Mouse (Mus musculus): ENCODE measurements at regions not wholly inside any gene's neighbourhood (a gene's known extent, or its start where the extent isn't known, plus 50 kb on each side); places are given as distances from the start of the nearest gene placed in this dataset.

DNA sequence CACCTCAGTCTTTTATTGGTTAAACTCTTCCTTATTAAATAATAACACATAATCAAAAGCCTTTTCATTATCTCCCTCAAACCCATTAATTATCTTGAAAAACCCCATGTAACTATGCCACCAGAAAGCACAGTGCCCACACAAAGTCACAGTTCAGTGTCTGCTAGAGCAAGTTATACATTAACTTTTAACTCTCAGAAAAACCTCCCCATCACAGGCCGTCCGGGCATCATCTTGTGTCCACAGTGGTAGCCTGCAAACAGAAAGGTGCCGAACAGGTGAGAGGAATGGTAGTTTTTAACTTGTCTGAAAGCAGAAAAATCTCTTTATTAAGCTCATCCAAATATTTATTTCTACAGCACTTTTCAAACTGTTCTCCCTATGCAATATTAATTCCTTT, 96.0 kb downstream of the Naa11 start:
- 72% methylated on average over 3 of the region's 3 CpGs for WGBS (ENCODE audit: insufficient replicate concordance)

DNA sequence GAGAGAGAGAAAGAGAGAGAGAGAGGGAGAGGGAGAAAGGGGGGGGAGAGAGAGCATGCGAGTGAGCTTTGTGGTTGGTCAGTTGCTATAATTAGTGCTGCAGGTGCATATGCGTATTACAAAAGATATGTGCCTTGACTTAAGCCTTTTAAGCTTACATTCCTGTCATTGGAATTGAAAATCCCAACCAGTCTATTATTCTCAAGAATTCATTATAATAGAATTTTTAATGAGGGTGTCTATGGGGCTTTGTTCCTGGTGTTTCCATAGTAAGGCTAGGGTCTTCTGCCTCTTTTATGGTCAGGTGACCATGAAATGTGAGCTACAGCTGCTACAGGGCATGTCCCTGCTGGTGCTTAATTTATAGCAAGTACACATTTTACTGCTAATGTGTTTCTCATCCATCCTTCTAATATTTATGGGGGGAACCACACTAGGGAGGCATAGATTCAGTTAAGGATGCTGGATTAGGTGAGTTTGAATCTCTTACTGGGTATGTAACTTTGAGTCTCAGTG, 102.0 kb downstream of the Naa11 start:
- TF ChIP-seq EP300 (IDR thresholded peaks at IDR 0.05; ENCODE audit: low read depth) (no peak), CTCF (IDR thresholded peaks at IDR 0.05; ENCODE audit: low read depth) (no peak)
- 34% methylated on average over 2 of the region's 2 CpGs for WGBS (ENCODE audit: insufficient replicate concordance)

More for the DNA sequence above, 96.0 kb downstream of the Naa11 start:
- no peak overlapping the region for H3K27ac ChIP-seq
- no peaks in the 10 kb centered on the region for H3K36me3 ChIP-seq (replicated peaks; ENCODE audit: control insufficient read depth, insufficient read depth, low read depth)
- H3K27me3 ChIP-seq (ENCODE audit: control insufficient read depth, insufficient read depth, low read length), result no peaks in the 10 kb centered on the region
- H3K4me2 ChIP-seq (ENCODE audit: low read depth), result no peak overlapping the region
- DNase-seq (ENCODE audit: low read depth in 3 of 3, low spot score in 3 of 3), result no peak
- H3K4me3 ChIP-seq (ENCODE audit: insufficient read depth in 1 of 2, low read depth in 2 of 2, low read length in 2 of 2), result no peak overlapping the region
- H3K4me1 ChIP-seq (replicated peaks; ENCODE audit: control insufficient read depth in 2 of 2, insufficient read depth in 2 of 2, low read length in 1 of 2), result peaks cover 0 to 2% of the 10 kb centered on the region in 2 experiments; a peak in 2 of 4 replicates
- H3K9ac ChIP-seq (replicated peaks), result no peak overlapping the region
- H3K9me3 ChIP-seq (ENCODE audit: control insufficient read depth, low read length), result no peaks in the 10 kb centered on the region
- no peak for ATAC-seq (ENCODE audit: insufficient read depth)
- no peak for TF ChIP-seq CTCF (IDR thresholded peaks at IDR 0.05; ENCODE audit: low read depth)
- TF ChIP-seq EP300 (IDR thresholded peaks at IDR 0.05; ENCODE audit: low read depth), result no peak

DNA sequence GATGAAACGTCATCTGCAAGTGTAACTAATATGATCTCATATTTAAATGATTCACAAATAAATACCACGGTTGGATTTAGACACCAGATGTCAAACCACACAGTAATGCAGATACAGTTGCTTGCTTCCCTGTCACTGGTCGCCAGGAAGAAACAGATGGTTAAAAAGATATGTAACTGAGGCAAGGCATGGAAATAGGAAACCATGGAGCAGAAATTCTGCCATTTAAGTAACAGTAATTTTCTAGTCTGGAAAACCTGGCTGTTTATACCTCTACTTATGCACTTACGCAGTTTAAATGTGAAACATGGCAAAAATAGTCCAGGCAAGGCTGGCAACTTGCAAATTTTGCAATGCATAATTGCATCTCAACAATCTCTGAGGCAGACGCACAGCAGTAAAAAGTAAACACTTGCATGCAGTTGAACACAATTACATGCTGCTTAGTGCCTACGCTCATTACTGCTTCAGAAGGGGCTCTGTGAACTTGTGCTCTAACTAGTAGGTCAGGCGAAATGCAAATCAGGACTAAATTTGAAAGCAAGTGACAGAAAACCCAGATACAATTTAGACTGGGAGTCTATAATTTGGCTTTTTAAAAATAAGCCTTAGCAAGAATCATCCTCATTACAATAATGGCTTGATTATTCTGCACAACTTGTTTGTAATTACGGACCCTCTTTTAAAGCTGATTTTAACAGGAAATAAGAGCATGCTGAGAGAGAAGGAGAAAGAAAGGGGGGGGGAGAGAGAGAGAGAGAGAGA, 102.6 kb downstream of the Naa11 start:
- Histone ChIP-seq H3K4me3 (ENCODE audit: insufficient read depth in 1 of 2, low read depth in 2 of 2, low read length in 2 of 2) (no peak overlapping the region), H3K27ac (no peak overlapping the region), H3K36me3 (replicated peaks; ENCODE audit: control insufficient read depth, insufficient read depth, low read depth) (no peaks in the 10 kb centered on the region), H3K27me3 (ENCODE audit: control insufficient read depth, insufficient read depth, low read length) (no peaks in the 10 kb centered on the region), H3K4me2 (ENCODE audit: low read depth) (no peak overlapping the region), H3K9me3 (ENCODE audit: control insufficient read depth, low read length) (no peaks in the 10 kb centered on the region), H3K9ac (replicated peaks) (no peak overlapping the region), H3K4me1 (replicated peaks; ENCODE audit: control insufficient read depth in 2 of 2, insufficient read depth in 2 of 2, low read length in 1 of 2) (no peaks in the 10 kb centered on the region)
- ATAC-seq (ENCODE audit: insufficient read depth), result no peak
- DNase-seq (ENCODE audit: low read depth in 3 of 3, low spot score in 3 of 3), result no peak
- no peak for TF ChIP-seq EP300 (IDR thresholded peaks at IDR 0.05; ENCODE audit: low read depth)
- no peak for TF ChIP-seq CTCF (IDR thresholded peaks at IDR 0.05; ENCODE audit: low read depth)
- WGBS (ENCODE audit: insufficient replicate concordance), result 48% methylated on average over 8 of the region's 8 CpGs

More for the DNA sequence above, 102.0 kb downstream of the Naa11 start:
- ATAC-seq (ENCODE audit: insufficient read depth) (no peak), DNase-seq (ENCODE audit: low read depth in 3 of 3, low spot score in 3 of 3) (no peak)
- H3K27ac ChIP-seq, result no peak overlapping the region
- no peaks in the 10 kb centered on the region for H3K27me3 ChIP-seq (ENCODE audit: control insufficient read depth, insufficient read depth, low read length)
- H3K9me3 ChIP-seq (ENCODE audit: control insufficient read depth, low read length), result no peaks in the 10 kb centered on the region
- H3K9ac ChIP-seq (replicated peaks), result no peak overlapping the region
- H3K4me3 ChIP-seq (ENCODE audit: insufficient read depth in 1 of 2, low read depth in 2 of 2, low read length in 2 of 2), result no peak overlapping the region
- no peaks in the 10 kb centered on the region for H3K4me1 ChIP-seq (replicated peaks; ENCODE audit: control insufficient read depth in 2 of 2, insufficient read depth in 2 of 2, low read length in 1 of 2)
- no peaks in the 10 kb centered on the region for H3K36me3 ChIP-seq (replicated peaks; ENCODE audit: control insufficient read depth, insufficient read depth, low read depth)
- H3K4me2 ChIP-seq (ENCODE audit: low read depth), result no peak overlapping the region

GRCm38 (mm10) chr5:97279455-97279854, 112.7 kb downstream of the Naa11 start:
- Histone ChIP-seq H3K27ac (no peak overlapping the region), H3K4me2 (ENCODE audit: low read depth) (no peak overlapping the region), H3K4me3 (ENCODE audit: insufficient read depth in 1 of 2, low read depth in 2 of 2, low read length in 2 of 2) (no peak overlapping the region), H3K4me1 (replicated peaks; ENCODE audit: control insufficient read depth in 2 of 2, insufficient read depth in 2 of 2, low read length in 1 of 2) (no peaks in the 10 kb centered on the region), H3K36me3 (replicated peaks; ENCODE audit: control insufficient read depth, insufficient read depth, low read depth) (no peaks in the 10 kb centered on the region), H3K9ac (replicated peaks) (no peak overlapping the region), H3K9me3 (ENCODE audit: control insufficient read depth, low read length) (no peaks in the 10 kb centered on the region), H3K27me3 (ENCODE audit: control insufficient read depth, insufficient read depth, low read length) (no peaks in the 10 kb centered on the region)
- DNase-seq (ENCODE audit: low read depth in 3 of 3, low spot score in 3 of 3) (no peak), ATAC-seq (ENCODE audit: insufficient read depth) (no peak)
- no peak for TF ChIP-seq CTCF (IDR thresholded peaks at IDR 0.05; ENCODE audit: low read depth)
- TF ChIP-seq EP300 (IDR thresholded peaks at IDR 0.05; ENCODE audit: low read depth), result no peak
- WGBS (ENCODE audit: insufficient replicate concordance), result 58% methylated on average over 5 of the region's 5 CpGs

- WGBS (ENCODE audit: insufficient replicate concordance), result 72% methylated on average over 16 of the region's 16 CpGs
- TF ChIP-seq EP300 (IDR thresholded peaks at IDR 0.05; ENCODE audit: low read depth), result no peak
- no peak for TF ChIP-seq CTCF (IDR thresholded peaks at IDR 0.05; ENCODE audit: low read depth)
- ATAC-seq (ENCODE audit: insufficient read depth) (no peak), DNase-seq (ENCODE audit: low read depth in 3 of 3, low spot score in 3 of 3) (no peak)
- Histone ChIP-seq H3K27ac (no peak overlapping the region), H3K4me3 (ENCODE audit: insufficient read depth in 1 of 2, low read depth in 2 of 2, low read length in 2 of 2) (no peak overlapping the region), H3K4me2 (ENCODE audit: low read depth) (no peak overlapping the region), H3K4me1 (replicated peaks; ENCODE audit: control insufficient read depth in 2 of 2, insufficient read depth in 2 of 2, low read length in 1 of 2) (no peaks in the 10 kb centered on the region), H3K9me3 (ENCODE audit: control insufficient read depth, low read length) (no peaks in the 10 kb centered on the region), H3K36me3 (replicated peaks; ENCODE audit: control insufficient read depth, insufficient read depth, low read depth) (no peaks in the 10 kb centered on the region), H3K9ac (replicated peaks) (no peak overlapping the region), H3K27me3 (ENCODE audit: control insufficient read depth, insufficient read depth, low read length) (no peaks in the 10 kb centered on the region)
Observed at GRCm38 (mm10) chr5:97277795-97278572, 114.2 kb downstream of the Naa11 start.
